Mouse (Mus musculus) heart, postnatal 0 days (tissue): ENCODE measurements around the gene Elof1. TPM values are rescaled to one million over a fixed set of nuclear protein-coding genes. Genes with fewer than 3 reads are reported as not detected.
A peak's percentile ranks its signal among the peaks of the same experiment; 100 is the strongest.

Source experiments
- ATAC-seq: fragments of 200-750 bp; cut with Nextera tagmentation; 2 replicates; pipeline ENCODE4 v1.8.0; 2017; ENCODE audit warnings: low read depth, moderate number of reproducible peaks, moderate library complexity; ENCODE audit not compliant: insufficient read depth
- DNase-seq: peaks from one replicate; pipeline ENCODE4 v3.0.0-alpha.2; 2016; ENCODE audit warnings: low spot score
- H3K27ac ChIP-seq: fragments of 300-500 bp; sonication (generic); 2 replicates; pipeline ENCODE4 v1.5.1; 2014; ENCODE audit warnings: low read depth, mild to moderate bottlenecking
- H3K27me3 ChIP-seq: fragments of 300-500 bp; sonication (generic); 2 replicates; pipeline ENCODE4 v1.6.1; 2014; ENCODE audit warnings: low read length, mixed read lengths; ENCODE audit not compliant: control insufficient read depth, insufficient read depth
- H3K36me3 ChIP-seq: fragments of 300-500 bp; sonication (generic); replicated peaks from 2 replicates; pipeline ENCODE4 v1.6.1; 2014; ENCODE audit warnings: low read length, mixed read lengths; ENCODE audit not compliant: control insufficient read depth, insufficient read depth
- H3K4me1 ChIP-seq: fragments of 300-500 bp; sonication (generic); 2 replicates; pipeline ENCODE4 v1.6.1; 2014; ENCODE audit warnings: antibody characterized with exemption; ENCODE audit not compliant: control insufficient read depth, insufficient read depth
- H3K4me2 ChIP-seq: fragments of 300-500 bp; sonication (generic); 2 replicates; pipeline ENCODE4 v1.6.1; 2014; ENCODE audit warnings: low read depth, mild to moderate bottlenecking, low read length, moderate library complexity
- H3K4me3 ChIP-seq: fragments of 300-500 bp; sonication (generic); 2 replicates; pipeline ENCODE4 v1.5.1; 2014; ENCODE audit warnings: low read depth, low read length
- H3K9ac ChIP-seq: fragments of 300-500 bp; sonication (generic); replicated peaks from 2 replicates; pipeline ENCODE4 v1.6.1; 2014; ENCODE audit warnings: low read depth, low read length, mixed read lengths
- H3K9me3 ChIP-seq: fragments of 300-500 bp; sonication (generic); replicated peaks from 2 replicates; pipeline ENCODE4 v1.6.1; 2016; ENCODE audit warnings: low read length; ENCODE audit not compliant: control insufficient read depth
- CTCF ChIP-seq: IDR thresholded peaks from 2 replicates; pipeline ENCODE4 v1.5.1; 2016; ENCODE audit warnings: antibody characterized with exemption, control low read depth, low read depth
- EP300 ChIP-seq: IDR thresholded peaks from 2 replicates; pipeline ENCODE4 v1.6.1; 2016; ENCODE audit warnings: antibody characterized with exemption, low read depth
- WGBS: fragments of 180-500 bp; shearing (Covaris S2); extraction: QIAGEN DNeasy Blood & Tissue Kit; methylation state at CpG from one replicate; pipeline ENCODE4 v1.1.7; 2014; 5-methylcytosine and 5-hydroxymethylcytosine counted together
- polyA plus RNA-seq: library from polyadenylated mRNA; unstranded; fragments of >200 nt; fragmentation: Nextera tagmentation; extraction: Ambion mirVana; gene quantifications from 2 replicates; pipeline ENCODE4 v1.2.1, GENCODE M21; 2015
- total RNA-seq: library from RNA; depleted of rRNA; stranded (reverse); fragments of >200 nt; gene quantifications from 2 replicates; pipeline ENCODE4 v1.2.3, GENCODE M21; 2014; ENCODE audit warnings: low replicate concordance

The Elof1 gene
- total and polyA plus RNA-seq, 2 experiments from 2014 or later: 82.3 to 132 TPM

- peak; percentile 66 for ATAC-seq
- peak; percentile 50 for DNase-seq
- Histone ChIP-seq H3K27me3 (no peaks in the 10 kb centered on the region), H3K36me3 (no peaks in the 10 kb centered on the region), H3K9me3 (no peaks in the 10 kb centered on the region; the same call in 1 of the 2 replicates), H3K4me2 (no peak overlapping the region), H3K27ac (no peak overlapping the region), H3K4me3 (no peak overlapping the region), H3K4me1 (no peaks in the 10 kb centered on the region), H3K9ac (no peak overlapping the region)
- TF ChIP-seq CTCF (peak; percentile 95), EP300 (no peak)
- WGBS: 44% methylated on average over 17 of the region's 17 CpGs
These were observed 26.4 kb upstream of the Elof1 start for GRCm38 (mm10) chr9:22143108-22144037.

GRCm38 (mm10) chr9:22139746-22140145 lies 22.8 kb upstream of the Elof1 start:
- H3K4me2 ChIP-seq: no peak overlapping the region
- H3K9me3 ChIP-seq: no peaks in the 10 kb centered on the region
- no peak overlapping the region for H3K27ac ChIP-seq
- H3K4me1 ChIP-seq: no peaks in the 10 kb centered on the region
- WGBS: 78% methylated on average over 5 of the region's 5 CpGs
- DNase-seq (no peak), ATAC-seq (no peak)
- H3K9ac ChIP-seq: no peak overlapping the region
- H3K4me3 ChIP-seq: no peak overlapping the region
- no peaks in the 10 kb centered on the region for H3K27me3 ChIP-seq
- TF ChIP-seq EP300 (no peak), CTCF (no peak)
- no peaks in the 10 kb centered on the region for H3K36me3 ChIP-seq

GRCm38 (mm10) chr9:22138480-22138879 lies 21.5 kb upstream of the Elof1 start:
- TF ChIP-seq EP300 (no peak), CTCF (peak; percentile 85)
- H3K9ac ChIP-seq: no peak overlapping the region
- H3K27me3 ChIP-seq: no peaks in the 10 kb centered on the region
- H3K4me3 ChIP-seq: no peak overlapping the region
- ATAC-seq: no peak; the same call in 1 of the 2 replicates
- no peak overlapping the region for H3K27ac ChIP-seq
- DNase-seq: no peak
- H3K4me2 ChIP-seq: no peak overlapping the region
- no peaks in the 10 kb centered on the region for H3K36me3 ChIP-seq
- H3K4me1 ChIP-seq: no peaks in the 10 kb centered on the region
- WGBS: 27% methylated on average over 2 of the region's 2 CpGs
- H3K9me3 ChIP-seq: no peaks in the 10 kb centered on the region

- H3K27ac ChIP-seq: no peak overlapping the region
These were observed 20.0 kb upstream of the Elof1 start for GRCm38 (mm10) chr9:22136765-22137547.

GRCm38 (mm10) chr9:22135644-22136390 lies 18.8 kb upstream of the Elof1 start, which contains the start of gene Acp5:
Acp5 (minus strand) TSS chr9:22135711.
- Histone ChIP-seq H3K9me3 (no peaks in the 10 kb centered on the region), H3K27me3 (peaks cover 4% of the 10 kb centered on the region; the same call in 1 of the 2 replicates), H3K4me1 (peaks cover 7% of the 10 kb centered on the region; the same call in 1 of the 2 replicates), H3K27ac (peak within 1 kb of the TSS; percentile 39; the same call in 1 of the 2 replicates), H3K9ac (no peak within 1 kb of the TSS), H3K36me3 (no peaks in the 10 kb centered on the region), H3K4me3 (no peak within 1 kb of the TSS), H3K4me2 (no peak within 1 kb of the TSS)
- WGBS: 63% methylated on average over 7 of the region's 7 CpGs
- DNase-seq: no peak
- TF ChIP-seq EP300: no peak
- no peak for TF ChIP-seq CTCF
- no peak for ATAC-seq

More at GRCm38 (mm10) chr9:22136765-22137547, 20.0 kb upstream of the Elof1 start:
- no peak overlapping the region for H3K4me3 ChIP-seq
- TF ChIP-seq CTCF (no peak), EP300 (no peak)
- H3K4me1 ChIP-seq: no peaks in the 10 kb centered on the region
- H3K4me2 ChIP-seq: no peak overlapping the region
- DNase-seq (no peak), ATAC-seq (no peak)
- H3K27me3 ChIP-seq: no peaks in the 10 kb centered on the region
- no peaks in the 10 kb centered on the region for H3K9me3 ChIP-seq
- 24% methylated on average over 23 of the region's 23 CpGs for WGBS
- no peak overlapping the region for H3K9ac ChIP-seq
- H3K36me3 ChIP-seq: no peaks in the 10 kb centered on the region
